Mouse (Mus musculus) MEL (cell line): ENCODE data around the gene Tut4. TPM values are rescaled to one million over a fixed set of nuclear protein-coding genes. Genes with fewer than 3 reads are reported as not detected.

Source experiments
- DNase-seq: peaks from one replicate; pipeline ENCODE4 v3.0.0; 2011; ENCODE audit warnings: low read depth, low spot score
- H3K27ac ChIP-seq: 2 replicates; pipeline ENCODE4 v1.5.1; 2012; ENCODE audit warnings: low read depth, mild to moderate bottlenecking, control low read depth, low read length, moderate library complexity; ENCODE audit not compliant: control insufficient read depth
- H3K27me3 ChIP-seq, 2 experiments: fragments of 150-350 bp in 1 of 2; sonication (generic) in 1 of 2; 2 replicates each; pipeline ENCODE4 v1.6.1; 2012; ENCODE audit warnings: low read length in 2 of 2, mild to moderate bottlenecking in 2 of 2, improper control_type of control experiment in 1 of 2, moderate library complexity in 1 of 2; ENCODE audit not compliant: insufficient read depth in 2 of 2, control insufficient read depth in 1 of 2
- H3K36me3 ChIP-seq, 2 experiments: 2 replicates each; pipeline ENCODE4 v1.6.1; 2012 to 2014; ENCODE audit warnings: low read length in 2 of 2, improper control_type of control experiment in 1 of 2, inconsistent platforms in 1 of 2, mild to moderate bottlenecking in 1 of 2; ENCODE audit not compliant: insufficient read depth in 2 of 2, control insufficient read depth in 1 of 2
- H3K4me1 ChIP-seq, 2 experiments: fragments of 150-350 bp in 1 of 2; sonication (generic) in 1 of 2; 2 replicates each; pipeline ENCODE4 v1.6.1; 2012; ENCODE audit warnings: low read length in 2 of 2, improper control_type of control experiment in 1 of 2, mild to moderate bottlenecking in 1 of 2; ENCODE audit not compliant: insufficient read depth in 2 of 2, control insufficient read depth in 1 of 2
- H3K4me3 ChIP-seq, 2 experiments: fragments of 150-350 bp in 1 of 2; sonication (generic) in 1 of 2; 2 replicates each; pipeline ENCODE4 v1.5.1; 2012; ENCODE audit warnings: low read depth in 2 of 2, low read length in 2 of 2, mild to moderate bottlenecking in 2 of 2, moderate library complexity in 2 of 2, control low read depth in 1 of 2, improper control_type of control experiment in 1 of 2; ENCODE audit not compliant: control insufficient read depth in 1 of 2, insufficient read depth in 1 of 2
- H3K79me2 ChIP-seq: 2 replicates; pipeline ENCODE4 v1.6.1; 2012; ENCODE audit warnings: mild to moderate bottlenecking, low read length, moderate library complexity; ENCODE audit not compliant: control insufficient read depth, poor library complexity, insufficient read depth
- H3K9ac ChIP-seq: 2 replicates; pipeline ENCODE4 v1.6.1; 2012; ENCODE audit warnings: low read depth, mild to moderate bottlenecking, control low read depth, low read length, moderate library complexity; ENCODE audit not compliant: control insufficient read depth, poor library complexity, severe bottlenecking
- H3K9me3 ChIP-seq: fragments of 150-350 bp; sonication (generic); replicated peaks from 2 replicates; pipeline ENCODE4 v1.6.1; 2012; ENCODE audit warnings: mild to moderate bottlenecking, low read length, improper control_type of control experiment, moderate library complexity; ENCODE audit not compliant: insufficient read depth
- BHLHE40 ChIP-seq: IDR thresholded peaks from 2 replicates; pipeline ENCODE4 v1.6.1; 2012; ENCODE audit warnings: low read depth, mild to moderate bottlenecking, inconsistent platforms, low read length, improper control_type of control experiment, borderline replicate concordance
- CHD1 ChIP-seq: IDR thresholded peaks from 2 replicates; pipeline ENCODE4 v1.6.1; 2012; ENCODE audit warnings: low read depth, mild to moderate bottlenecking, inconsistent platforms, low read length, improper control_type of control experiment
- CHD2 ChIP-seq: IDR thresholded peaks from 2 replicates; pipeline ENCODE4 v1.6.1; 2011; ENCODE audit warnings: low read length, improper control_type of control experiment
- E2F4 ChIP-seq: IDR thresholded peaks from 2 replicates; pipeline ENCODE4 v1.6.1; 2011; ENCODE audit warnings: low read depth, low read length, improper control_type of control experiment, borderline replicate concordance
- ELF1 ChIP-seq: IDR thresholded peaks from 2 replicates; pipeline ENCODE4 v1.6.1; 2014; ENCODE audit warnings: low read depth, mild to moderate bottlenecking, inconsistent platforms, low read length, improper control_type of control experiment, moderate library complexity
- EP300 ChIP-seq, 2 experiments: IDR thresholded peaks; 2 replicates each; pipeline ENCODE4 v1.6.1; 2011; ENCODE audit warnings: improper control_type of control experiment in 2 of 2, low read length in 2 of 2, low read depth in 1 of 2, mild to moderate bottlenecking in 1 of 2
- ETS1 ChIP-seq: IDR thresholded peaks from 2 replicates; pipeline ENCODE4 v1.6.1; 2012; ENCODE audit warnings: low read depth, mild to moderate bottlenecking, inconsistent platforms, low read length, improper control_type of control experiment, moderate library complexity
- GABPA ChIP-seq: IDR thresholded peaks from 2 replicates; pipeline ENCODE4 v1.6.1; 2012; ENCODE audit warnings: low read depth, mild to moderate bottlenecking, inconsistent platforms, low read length, improper control_type of control experiment, moderate library complexity
- GATA1 ChIP-seq: IDR thresholded peaks from 2 replicates; pipeline ENCODE4 v1.6.1; 2011; ENCODE audit warnings: low read depth, low read length, improper control_type of control experiment
- HCFC1 ChIP-seq: IDR thresholded peaks from 2 replicates; pipeline ENCODE4 v1.6.1; 2012; ENCODE audit warnings: low read depth, mild to moderate bottlenecking, inconsistent platforms, low read length, improper control_type of control experiment, moderate library complexity
- JUND ChIP-seq: IDR thresholded peaks from 2 replicates; pipeline ENCODE4 v1.6.1; 2011; ENCODE audit warnings: low read depth, mild to moderate bottlenecking, improper control_type of control experiment, low read length
- KAT2A ChIP-seq: conservative IDR thresholded peaks from 2 replicates; pipeline ENCODE4 v1.6.1; 2012; ENCODE audit warnings: low read depth, low read length, improper control_type of control experiment, inconsistent platforms
- MAFK ChIP-seq: IDR thresholded peaks from 2 replicates; pipeline ENCODE4 v1.6.1; 2011; ENCODE audit warnings: low read depth, mild to moderate bottlenecking, low read length, improper control_type of control experiment, borderline replicate concordance
- MAX ChIP-seq: IDR thresholded peaks from 2 replicates; pipeline ENCODE4 v1.6.1; 2011; ENCODE audit warnings: low read length, improper control_type of control experiment
- MXI1 ChIP-seq: IDR thresholded peaks from 2 replicates; pipeline ENCODE4 v1.6.1; 2011; ENCODE audit warnings: mild to moderate bottlenecking, low read depth, low read length, improper control_type of control experiment
- MYB ChIP-seq: IDR thresholded peaks from 2 replicates; pipeline ENCODE4 v1.6.1; 2011; ENCODE audit warnings: mild to moderate bottlenecking, low read depth, low read length, improper control_type of control experiment
- MYC ChIP-seq: IDR thresholded peaks from 2 replicates; pipeline ENCODE4 v1.6.1; 2011; ENCODE audit warnings: low read depth, mild to moderate bottlenecking, low read length, improper control_type of control experiment, moderate library complexity
- NELFE ChIP-seq: IDR thresholded peaks from 2 replicates; pipeline ENCODE4 v1.6.1; 2011; ENCODE audit warnings: low read depth, low read length, improper control_type of control experiment
- NRF1 ChIP-seq: IDR thresholded peaks from 2 replicates; pipeline ENCODE4 v1.6.1; 2014; ENCODE audit warnings: low read depth, mild to moderate bottlenecking, inconsistent platforms, low read length, improper control_type of control experiment, moderate library complexity; ENCODE audit not compliant: poor library complexity, insufficient read depth, severe bottlenecking
- POLR2A ChIP-seq, 2 experiments: IDR thresholded peaks; 2 replicates each; pipeline ENCODE4 v1.6.1; 2011 to 2012; ENCODE audit warnings: low read length in 2 of 2, mild to moderate bottlenecking in 2 of 2, control low read depth in 1 of 2, improper control_type of control experiment in 1 of 2, low read depth in 1 of 2, moderate library complexity in 1 of 2; ENCODE audit not compliant: control insufficient read depth in 1 of 2, insufficient read depth in 1 of 2, poor library complexity in 1 of 2
- POLR2AphosphoS2 ChIP-seq: IDR thresholded peaks from 2 replicates; pipeline ENCODE4 v1.6.1; 2011; ENCODE audit warnings: low read length, improper control_type of control experiment
- POLR2AphosphoS5 ChIP-seq: IDR thresholded peaks from 2 replicates; pipeline ENCODE4 v1.6.1; 2012; ENCODE audit warnings: low read depth, borderline replicate concordance, mild to moderate bottlenecking, inconsistent platforms, low read length, moderate library complexity, mixed read lengths
- RAD21 ChIP-seq: IDR thresholded peaks from 2 replicates; pipeline ENCODE4 v1.6.1; 2011; ENCODE audit warnings: mild to moderate bottlenecking, low read depth, low read length, improper control_type of control experiment
- RCOR1 ChIP-seq: IDR thresholded peaks from 2 replicates; pipeline ENCODE4 v1.6.1; 2012; ENCODE audit warnings: low read depth, mild to moderate bottlenecking, inconsistent platforms, low read length, improper control_type of control experiment
- SIN3A ChIP-seq: IDR thresholded peaks from 2 replicates; pipeline ENCODE4 v1.6.1; 2012; ENCODE audit warnings: low read length, improper control_type of control experiment, inconsistent platforms
- SMC3 ChIP-seq: IDR thresholded peaks from 2 replicates; pipeline ENCODE4 v1.6.1; 2011; ENCODE audit warnings: low read depth, low read length, improper control_type of control experiment
- TAL1 ChIP-seq: IDR thresholded peaks from 2 replicates; pipeline ENCODE4 v1.6.1; 2012; ENCODE audit warnings: mild to moderate bottlenecking, inconsistent platforms, low read length, moderate library complexity, mixed read lengths
- TBP ChIP-seq: IDR thresholded peaks from 2 replicates; pipeline ENCODE4 v1.8.0; 2011; ENCODE audit warnings: low read depth, low read length, improper control_type of control experiment
- TCF12 ChIP-seq: IDR thresholded peaks from 2 replicates; pipeline ENCODE4 v1.6.1; 2014; ENCODE audit warnings: low read depth, mild to moderate bottlenecking, inconsistent platforms, low read length, improper control_type of control experiment, moderate library complexity
- UBTF ChIP-seq: IDR thresholded peaks from 2 replicates; pipeline ENCODE4 v1.6.1; 2012; ENCODE audit warnings: low read depth, mild to moderate bottlenecking, inconsistent platforms, low read length, improper control_type of control experiment, moderate library complexity, borderline replicate concordance; ENCODE audit not compliant: insufficient read depth
- USF1 ChIP-seq: IDR thresholded peaks from 2 replicates; pipeline ENCODE4 v1.6.1; 2014; ENCODE audit warnings: low read depth, mild to moderate bottlenecking, inconsistent platforms, low read length, improper control_type of control experiment, moderate library complexity
- USF2 ChIP-seq, 2 experiments: IDR thresholded peaks; 2 replicates each; pipeline ENCODE4 v1.6.1; 2011 to 2012; ENCODE audit warnings: improper control_type of control experiment in 2 of 2, low read length in 2 of 2, borderline replicate concordance in 1 of 2, inconsistent platforms in 1 of 2, low read depth in 1 of 2, mild to moderate bottlenecking in 1 of 2; ENCODE audit not compliant: insufficient read depth in 1 of 2
- ZC3H11A ChIP-seq: IDR thresholded peaks from 2 replicates; pipeline ENCODE4 v1.6.1; 2012; ENCODE audit warnings: low read depth, mild to moderate bottlenecking, inconsistent platforms, low read length, improper control_type of control experiment
- ZKSCAN1 ChIP-seq: IDR thresholded peaks from 2 replicates; pipeline ENCODE4 v1.6.1; 2012; ENCODE audit warnings: low read depth, mild to moderate bottlenecking, inconsistent platforms, low read length, improper control_type of control experiment, moderate library complexity
- ZMIZ1 ChIP-seq: IDR thresholded peaks from 2 replicates; pipeline ENCODE4 v1.6.1; 2012; ENCODE audit warnings: low read depth, mild to moderate bottlenecking, inconsistent platforms, low read length, improper control_type of control experiment, moderate library complexity
- polyA plus RNA-seq, 2 experiments: library from polyadenylated mRNA; stranded (reverse) in 1 of 2; unstranded in 1 of 2; fragments of >175 nt in 1 of 2; fragments of >200 nt in 1 of 2; gene quantifications; 2 replicates each; pipeline versions ENCODE4 v1.2.1 to v1.2.4; 2012; ENCODE audit warnings: low replicate concordance in 2 of 2, low read depth in 1 of 2; ENCODE audit not compliant: insufficient read length in 2 of 2, insufficient read depth in 1 of 2, missing spikeins in 1 of 2
- total RNA-seq: library from RNA; depleted of rRNA; stranded (reverse); fragments of 300-350 nt; gene quantifications from 2 replicates; pipeline ENCODE4 v1.2.3, GENCODE M21; 2012

Tut4 gene
- total and polyA plus RNA-seq, 3 experiments, result 9.0 to 63.2 TPM; not detected in 1

- Histone ChIP-seq H3K9me3 (no peaks in the 10 kb centered on the region), H3K27ac (peak within 1 kb of the TSS; percentile 91), H3K9ac (peak within 1 kb of the TSS; percentile 97), H3K79me2 (peaks cover 51% of the 10 kb centered on the region), H3K36me3 (peaks cover 7 to 16% of the 10 kb centered on the region in 2 experiments; a peak in 3 of 4 replicates), H3K4me1 (peaks cover 0 to 10% of the 10 kb centered on the region in 2 experiments; a peak in 1 of 4 replicates), H3K27me3 (no peaks in the 10 kb centered on the region), H3K4me3 (peak within 1 kb of the TSS; percentile 78 to 80)
- peak; percentile 99 for DNase-seq
- TF ChIP-seq TAL1 (no peak), UBTF (no peak), CHD1 (no peak), POLR2A (IDR thresholded peaks at IDR 0.05; ENCODE audit: control insufficient read depth in 1 of 2, insufficient read depth in 1 of 2, low read depth in 1 of 2, low read length in 2 of 2, poor library complexity in 1 of 2) (peak; percentile 86 to 98), MAFK (no peak), NELFE (peak; percentile 95), EP300 (IDR thresholded peaks at IDR 0.05; ENCODE audit: low read depth in 1 of 2, low read length in 2 of 2) (no peak), RAD21 (no peak), ELF1 (peak; percentile 90), HCFC1 (peak; percentile 90), USF1 (peak; percentile 53), SIN3A (peak; percentile 95), NRF1 (no peak), CHD2 (no peak), KAT2A (peak; percentile 59), GATA1 (no peak), POLR2AphosphoS2 (peak; percentile 87), E2F4 (peak; percentile 98), ZMIZ1 (peak; percentile 80; the same call in 1 of the 2 replicates), USF2 (IDR thresholded peaks at IDR 0.05; ENCODE audit: borderline replicate concordance in 1 of 2, insufficient read depth in 1 of 2, low read depth in 1 of 2, low read length in 2 of 2) (no peak), RCOR1 (no peak), SMC3 (no peak), POLR2AphosphoS5 (peak; percentile 62; the same call in 1 of the 2 replicates), ETS1 (peak; percentile 55; the same call in 1 of the 2 replicates), MYB (no peak), ZC3H11A (no peak), GABPA (no peak), MXI1 (peak; percentile 91), TCF12 (peak; percentile 57), JUND (no peak), ZKSCAN1 (no peak), MAX (peak; percentile 31), BHLHE40 (0 out of 2 replicates have a peak, but pooled peaks have one; percentile 4), MYC (peak; percentile 7; the same call in 1 of the 2 replicates), TBP (peak; percentile 90)
Measured at GRCm38 (mm10) chr4:108578840-108579742, 119.9 kb downstream of the Tut4 start, which contains the start of the genes Prpf38a and Orc1. Gene Prpf38a (minus strand): TSS chr4:108579336. Gene Orc1 (plus strand): TSS chr4:108579423.
